Mouse (Mus musculus) forebrain, embryonic 10.5 days (tissue): Measurements from ENCODE around the gene Cxcr4. TPM values are rescaled to one million over a fixed set of nuclear protein-coding genes. Genes with fewer than 3 reads are reported as not detected.
"Not testable (repeated sequence)": the region's sequence is repeated elsewhere in the genome, so short reads cannot be mapped to it uniquely, and the experiment has no call there.

Source experiments
- DNase-seq: peaks from one replicate; pipeline ENCODE4 v3.0.0-alpha.2; 2017; ENCODE audit warnings: low spot score; ENCODE audit errors: extremely low spot score
- H3K27ac ChIP-seq: fragments of 300-500 bp; sonication (generic); 2 replicates; pipeline ENCODE4 v1.5.1; 2016; ENCODE audit warnings: mild to moderate bottlenecking
- H3K27me3 ChIP-seq: fragments of 300-500 bp; sonication (generic); 2 replicates; pipeline ENCODE4 v1.6.1; 2016; ENCODE audit warnings: mild to moderate bottlenecking; ENCODE audit not compliant: poor library complexity, severe bottlenecking
- H3K36me3 ChIP-seq: fragments of 300-500 bp; sonication (generic); replicated peaks from 2 replicates; pipeline ENCODE4 v1.6.1; 2016; ENCODE audit warnings: mild to moderate bottlenecking, moderate library complexity
- H3K4me1 ChIP-seq: fragments of 300-500 bp; sonication (generic); 2 replicates; pipeline ENCODE4 v1.6.1; 2016
- H3K4me3 ChIP-seq: fragments of 300-500 bp; sonication (generic); 2 replicates; pipeline ENCODE4 v1.5.1; 2016; ENCODE audit warnings: mild to moderate bottlenecking, moderate library complexity
- H3K9me3 ChIP-seq: fragments of 300-500 bp; sonication (generic); 2 replicates; pipeline ENCODE4 v1.6.1; 2016; ENCODE audit warnings: mild to moderate bottlenecking, moderate library complexity
- WGBS: fragments of 180-500 bp; shearing (Covaris S2); methylation state at CpG from one replicate; pipeline ENCODE4 v1.1.7; 2016; 5-methylcytosine and 5-hydroxymethylcytosine counted together
- polyA plus RNA-seq: library from polyadenylated mRNA; unstranded; fragments of >200 nt; fragmentation: Nextera tagmentation; extraction: Ambion mirVana; gene quantifications from 2 replicates; pipeline ENCODE4 v1.2.1, GENCODE M21; 2016

Gene Cxcr4
- polyA plus RNA-seq, 1 experiment from 2014 or later, result 7.9 TPM

DNA sequence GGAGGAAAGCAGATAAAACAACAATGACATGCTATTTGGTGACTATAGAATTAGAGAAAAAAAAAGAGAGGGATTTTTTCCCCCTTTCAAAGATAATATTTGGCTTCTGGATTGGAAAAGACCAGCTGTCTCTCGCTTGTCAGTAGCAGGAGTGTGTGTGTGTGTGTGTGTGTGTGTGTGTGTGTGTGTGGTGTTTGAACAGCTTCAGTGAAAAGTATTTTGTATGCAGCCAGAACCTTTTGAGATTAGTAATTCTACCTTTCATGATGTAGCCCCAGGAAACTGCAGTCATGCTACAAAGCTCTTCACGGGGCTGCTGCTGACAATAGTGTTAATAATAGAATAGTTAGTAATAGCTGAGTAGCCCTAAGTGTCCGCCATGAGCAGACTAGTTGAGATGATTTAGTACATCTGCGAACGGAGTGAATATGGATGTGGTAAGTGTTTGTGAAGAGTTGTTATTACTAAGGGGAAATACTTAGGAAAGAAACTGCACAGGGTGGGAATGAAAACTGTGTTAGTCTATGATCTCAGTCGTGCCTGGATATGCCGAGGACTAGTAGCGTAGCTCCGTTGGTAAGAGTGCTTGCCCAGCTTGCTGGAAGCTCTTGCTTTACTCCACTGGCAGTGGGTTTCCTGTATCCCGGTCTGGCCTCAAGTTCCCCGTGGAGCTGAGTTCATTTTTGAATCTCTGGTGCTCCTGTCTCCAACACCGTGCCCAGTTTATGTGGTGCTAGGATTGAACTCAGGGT lies 2.4 kb upstream of the Cxcr4 start:
- DNase-seq, result no peak
- peak overlapping the region; percentile 28; the same call in 1 of the 2 replicates for H3K4me3 ChIP-seq
- H3K36me3 ChIP-seq, result peaks cover 1% of the 10 kb centered on the region
- peak overlapping the region; percentile 77 for H3K27ac ChIP-seq
- peaks cover 65% of the 10 kb centered on the region for H3K4me1 ChIP-seq
- WGBS, result 30% methylated on average over 12 of the region's 12 CpGs
- peaks cover 46% of the 10 kb centered on the region for H3K27me3 ChIP-seq
- H3K9me3 ChIP-seq, result no peaks in the 10 kb centered on the region

DNA sequence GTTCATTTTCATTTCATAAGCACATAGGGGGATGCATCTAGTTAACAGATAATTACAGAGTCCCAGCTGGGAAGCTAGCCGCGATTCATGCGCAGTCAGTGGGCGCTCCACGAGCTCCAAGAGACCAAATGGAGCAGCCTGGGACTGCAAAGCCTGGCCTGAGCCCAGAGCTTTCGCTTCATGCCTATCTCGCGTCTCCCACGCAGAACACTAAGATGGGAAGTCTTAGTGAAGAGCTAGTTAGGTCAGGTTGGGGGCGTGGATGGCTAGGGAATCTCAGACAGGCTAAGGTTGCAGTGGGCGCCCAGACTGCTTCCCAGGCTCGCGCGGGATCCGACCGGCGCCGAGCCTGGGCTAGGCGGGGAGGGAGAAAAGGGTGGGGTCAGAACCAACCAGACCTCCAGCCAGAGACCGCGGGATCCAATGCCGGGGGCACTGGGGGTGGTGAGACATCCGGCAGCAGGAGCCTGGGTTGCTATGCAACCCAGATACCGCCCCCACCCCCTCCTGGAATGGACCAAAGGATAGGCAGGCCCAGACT lies 938 bp upstream of the Cxcr4 start:
- H3K36me3 ChIP-seq, result peaks cover 14% of the 10 kb centered on the region
- no peaks in the 10 kb centered on the region for H3K9me3 ChIP-seq
- peak; percentile 51 for DNase-seq
- H3K27me3 ChIP-seq, result peaks cover 55% of the 10 kb centered on the region
- H3K27ac ChIP-seq, result peak overlapping the region; percentile 84
- peaks cover 74% of the 10 kb centered on the region for H3K4me1 ChIP-seq
- H3K4me3 ChIP-seq, result peak overlapping the region; percentile 78
- under 1% methylated on average over 24 of the region's 24 CpGs for WGBS

DNA sequence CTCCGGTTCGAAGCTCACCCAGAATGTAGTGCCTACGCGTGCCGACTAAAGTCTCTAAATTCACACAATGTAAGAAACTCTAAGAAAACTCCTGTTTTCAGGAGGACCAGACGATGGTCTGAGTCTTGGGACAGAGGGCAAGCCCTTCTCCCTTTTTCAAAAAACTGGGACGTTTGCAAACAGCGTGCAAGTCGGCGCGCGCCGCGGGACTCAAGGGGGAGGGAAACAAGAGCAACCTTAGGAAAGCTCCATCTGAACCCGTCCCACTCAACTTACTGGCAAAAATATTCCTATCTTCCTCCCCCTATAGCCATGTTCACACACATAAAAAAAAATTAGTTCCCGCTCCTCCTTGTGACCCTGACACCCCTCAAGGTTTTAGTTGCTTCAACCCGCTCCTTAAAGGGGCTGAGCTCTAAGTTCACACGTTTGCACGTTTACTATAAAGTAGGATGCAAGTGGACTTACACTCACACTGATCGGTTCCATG lies 327 bp downstream of the Cxcr4 start:
- Histone ChIP-seq H3K4me3 (peak overlapping the region; percentile 78), H3K9me3 (no peaks in the 10 kb centered on the region), H3K36me3 (peaks cover 21% of the 10 kb centered on the region), H3K4me1 (peaks cover 78% of the 10 kb centered on the region), H3K27me3 (peaks cover 65% of the 10 kb centered on the region), H3K27ac (peak overlapping the region; percentile 93)
- DNase-seq, result peak; percentile 64
- under 1% methylated on average over 20 of the region's 20 CpGs for WGBS

DNA sequence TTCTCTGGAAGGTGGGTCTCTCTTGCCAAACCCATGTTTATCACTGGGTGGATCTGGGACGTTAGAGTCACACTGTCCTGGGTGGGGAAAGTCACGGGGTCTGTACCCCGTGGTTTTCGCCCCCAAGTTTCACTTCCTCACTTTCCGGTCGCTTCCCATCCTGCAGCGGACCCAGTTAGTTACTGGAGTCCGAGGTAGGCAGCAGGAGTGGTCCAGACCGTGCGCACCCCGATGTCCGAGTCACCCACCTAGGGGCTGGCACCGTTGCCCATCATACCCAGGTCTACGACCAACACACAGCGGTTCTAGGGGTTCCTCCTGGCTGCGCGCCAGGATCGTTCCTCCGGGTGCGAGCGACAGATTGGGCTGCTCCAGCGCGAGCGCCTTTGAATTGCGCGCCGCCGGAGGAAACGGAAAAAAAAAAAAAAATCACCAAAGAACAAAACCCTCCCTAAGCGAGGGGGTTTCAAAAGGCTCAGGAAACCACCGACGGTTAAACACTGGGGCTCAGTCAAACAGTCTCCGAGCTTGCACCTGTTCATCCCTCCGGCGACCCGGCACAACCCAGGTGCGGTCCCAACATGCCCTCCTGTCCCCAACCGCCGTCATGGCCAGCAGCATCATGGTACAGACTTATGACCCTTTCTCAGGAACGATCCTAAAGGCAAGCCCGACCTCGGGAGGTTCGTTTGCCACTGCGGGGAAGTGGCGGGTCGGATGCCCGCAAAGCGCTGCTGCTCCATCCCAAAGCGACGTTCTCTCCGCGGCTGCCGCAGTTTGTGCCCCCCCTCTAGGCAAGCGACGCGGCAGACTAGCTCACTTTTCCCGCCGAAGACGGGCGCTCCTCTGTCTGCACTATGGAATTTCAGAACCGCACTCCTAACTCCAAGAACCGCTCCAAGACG lies 1.0 kb downstream of the Cxcr4 start:
- Histone ChIP-seq H3K27me3 (peaks cover 63% of the 10 kb centered on the region), H3K9me3 (no peaks in the 10 kb centered on the region), H3K4me1 (peaks cover 78% of the 10 kb centered on the region), H3K36me3 (peaks cover 21% of the 10 kb centered on the region), H3K4me3 (peak overlapping the region; percentile 78), H3K27ac (peak overlapping the region; percentile 93)
- under 1% methylated on average over 63 of the region's 63 CpGs for WGBS
- peak; percentile 62 for DNase-seq

DNA sequence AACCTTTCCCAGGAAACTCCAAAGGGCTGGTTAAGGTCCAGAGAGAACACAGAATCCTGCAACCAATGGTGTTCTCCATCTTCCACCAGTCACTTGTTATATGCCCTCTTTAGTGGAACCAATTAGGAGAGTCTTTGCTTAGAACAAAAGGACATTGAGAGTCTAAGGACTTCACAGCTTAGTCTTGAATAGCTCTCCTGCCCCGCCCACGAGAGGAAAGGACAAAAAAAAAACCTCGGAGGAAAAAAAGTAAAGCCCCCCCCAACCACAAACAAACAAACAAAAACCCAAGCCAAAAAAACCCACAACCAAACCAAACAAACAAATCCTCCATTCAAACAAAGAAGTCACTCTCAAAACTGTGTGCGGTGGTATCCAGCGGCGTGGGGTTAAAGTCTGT lies 2.1 kb downstream of the Cxcr4 start:
- Histone ChIP-seq H3K27me3 (peaks cover 54% of the 10 kb centered on the region), H3K9me3 (no peaks in the 10 kb centered on the region), H3K36me3 (peaks cover 21% of the 10 kb centered on the region), H3K4me1 (peaks cover 78% of the 10 kb centered on the region), H3K4me3 (peak overlapping the region; percentile 78), H3K27ac (peak overlapping the region; percentile 93)
- under 1% methylated on average over 6 of the region's 6 CpGs for WGBS
- DNase-seq, result no peak

DNA sequence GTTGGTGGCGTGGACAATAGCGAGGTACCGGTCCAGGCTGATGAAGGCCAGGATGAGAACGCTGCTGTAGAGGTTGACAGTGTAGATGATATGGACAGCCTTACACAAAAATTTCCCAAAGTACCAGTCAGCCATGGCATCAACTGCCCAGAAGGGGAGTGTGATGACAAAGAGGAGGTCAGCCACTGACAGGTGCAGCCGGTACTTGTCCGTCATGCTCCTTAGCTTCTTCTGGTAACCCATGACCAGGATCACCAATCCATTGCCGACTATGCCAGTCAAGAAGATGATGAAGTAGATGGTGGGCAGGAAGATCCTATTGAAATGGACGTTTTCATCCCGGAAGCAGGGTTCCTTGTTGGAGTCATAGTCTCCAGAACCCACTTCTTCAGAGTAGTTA lies 2.6 kb downstream of the Cxcr4 start:
- Histone ChIP-seq H3K4me1 (peaks cover 74% of the 10 kb centered on the region), H3K27me3 (peaks cover 50% of the 10 kb centered on the region), H3K4me3 (peak overlapping the region; percentile 78), H3K36me3 (peaks cover 21% of the 10 kb centered on the region), H3K9me3 (no peaks in the 10 kb centered on the region), H3K27ac (peak overlapping the region; percentile 93; the same call in 1 of the 2 replicates)
- WGBS, result 88% methylated on average over 9 of the region's 9 CpGs
- no peak for DNase-seq

DNA sequence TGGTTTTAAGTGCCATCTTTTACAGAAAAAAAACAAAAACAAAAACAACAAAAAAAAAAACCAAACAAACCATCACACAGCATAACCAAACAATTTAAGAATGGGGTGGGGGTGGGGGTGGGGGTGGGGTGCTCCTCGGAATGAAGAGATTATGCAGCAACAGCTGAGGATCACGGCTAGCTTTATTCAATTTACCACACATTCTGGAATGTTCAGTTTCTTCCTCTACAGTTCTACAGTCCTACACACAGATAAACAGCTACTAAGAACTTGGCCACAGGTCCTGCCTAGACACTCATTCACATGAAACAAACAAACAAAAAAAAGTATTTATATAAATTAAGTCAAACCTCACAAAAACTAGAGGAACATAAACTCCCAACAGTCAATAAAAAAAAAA lies 3.8 kb downstream of the Cxcr4 start:
- peaks cover 68% of the 10 kb centered on the region for H3K4me1 ChIP-seq
- H3K27me3 ChIP-seq, result peaks cover 48% of the 10 kb centered on the region
- H3K9me3 ChIP-seq, result no peaks in the 10 kb centered on the region
- peaks cover 21% of the 10 kb centered on the region for H3K36me3 ChIP-seq
- H3K4me3 ChIP-seq, result no peak overlapping the region
- WGBS, result 60% methylated on average over 2 of the region's 2 CpGs
- no peak overlapping the region for H3K27ac ChIP-seq
- no peak for DNase-seq

DNA sequence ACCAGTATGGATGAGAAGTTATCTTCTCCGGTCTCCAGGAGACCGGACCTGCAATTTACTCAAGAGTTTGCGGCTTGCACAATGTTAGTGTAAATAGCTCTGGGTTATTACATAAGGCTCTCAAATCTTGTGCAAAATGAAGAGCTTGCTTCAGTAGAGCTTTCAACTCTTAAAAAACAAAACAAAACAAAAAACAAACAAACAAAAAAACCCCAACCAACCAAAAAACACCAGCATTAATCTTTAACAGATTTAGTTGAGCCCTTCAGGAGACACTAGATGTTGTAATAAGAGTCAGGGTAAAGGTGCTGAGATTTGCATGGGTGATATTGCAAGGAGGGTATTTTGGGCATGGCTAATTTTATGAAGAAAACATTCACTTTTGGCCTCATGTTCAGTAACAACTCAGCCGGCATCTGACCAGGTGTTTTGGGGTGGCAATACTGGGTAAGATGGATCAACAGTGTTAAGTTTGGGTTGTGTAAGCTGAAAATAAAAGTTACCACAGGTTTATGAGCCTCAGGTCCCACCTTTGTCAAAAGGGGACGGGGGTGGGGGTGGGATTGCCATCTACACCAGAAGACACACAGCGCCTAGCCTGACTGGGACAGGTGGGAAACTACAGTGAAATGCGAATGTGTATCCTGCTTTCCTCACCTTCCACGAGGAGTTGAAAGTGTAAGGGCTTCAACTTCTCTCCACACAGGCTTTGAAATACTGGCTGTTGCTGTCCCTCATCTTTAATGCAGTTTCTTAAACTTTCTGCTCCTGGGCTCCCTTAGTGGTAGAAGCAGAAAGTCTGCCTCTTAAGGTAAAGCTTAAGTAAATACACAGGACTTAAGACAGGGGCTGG lies 4.9 kb downstream of the Cxcr4 start:
- H3K4me1 ChIP-seq, result peaks cover 59% of the 10 kb centered on the region
- H3K27ac ChIP-seq, result peak overlapping the region; percentile 74; the same call in 1 of the 2 replicates
- 69% methylated on average over 8 of the region's 8 CpGs for WGBS
- no peak overlapping the region for H3K4me3 ChIP-seq
- peaks cover 42% of the 10 kb centered on the region for H3K27me3 ChIP-seq
- H3K36me3 ChIP-seq, result peaks cover 21% of the 10 kb centered on the region
- no peaks in the 10 kb centered on the region for H3K9me3 ChIP-seq
- no peak for DNase-seq

DNA sequence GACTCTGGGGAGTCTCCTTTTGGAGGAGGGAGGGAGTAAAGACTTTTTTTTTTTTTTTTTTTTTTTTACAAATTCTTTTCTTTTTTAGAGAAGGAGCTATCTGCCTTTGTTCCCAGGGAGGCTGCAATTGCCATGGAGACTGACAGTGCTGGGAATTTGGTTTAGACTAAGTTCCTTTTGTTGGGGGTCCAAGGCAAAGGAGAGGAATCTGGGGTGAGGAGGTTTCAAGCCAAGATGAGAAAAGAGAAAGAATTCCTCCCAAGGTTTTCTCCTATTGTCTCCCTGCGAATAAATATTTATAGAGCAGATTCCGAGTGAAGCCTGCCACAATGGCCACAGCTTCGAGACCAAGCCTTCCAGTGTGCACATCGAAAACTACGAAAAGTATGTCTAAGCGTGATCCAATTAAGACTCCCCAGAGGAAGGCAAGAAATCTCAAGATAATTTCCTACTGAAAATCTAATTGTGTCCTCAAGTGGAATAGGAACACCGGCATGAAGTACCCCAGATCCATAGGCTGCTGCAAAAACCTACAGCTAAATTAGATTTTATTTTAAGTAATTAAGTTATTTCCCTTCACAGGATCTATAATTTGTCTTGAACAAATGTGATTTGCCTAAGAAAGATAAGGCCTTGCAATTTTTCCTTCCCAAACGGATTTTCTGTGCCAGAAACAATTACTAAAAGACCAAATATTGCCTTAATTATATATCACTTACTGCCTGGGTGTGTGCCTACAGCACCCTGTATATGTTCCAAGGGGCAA lies 5.7 kb downstream of the Cxcr4 start:
- Histone ChIP-seq H3K9me3 (no peaks in the 10 kb centered on the region; the same call in 1 of the 2 replicates), H3K4me3 (no peak overlapping the region; the same call in 1 of the 2 replicates), H3K27ac (peak overlapping the region; percentile 74), H3K4me1 (peaks cover 58% of the 10 kb centered on the region), H3K36me3 (peaks cover 21% of the 10 kb centered on the region), H3K27me3 (peaks cover 37% of the 10 kb centered on the region)
- 17% methylated on average over 8 of the region's 8 CpGs for WGBS
- no peak for DNase-seq

DNA sequence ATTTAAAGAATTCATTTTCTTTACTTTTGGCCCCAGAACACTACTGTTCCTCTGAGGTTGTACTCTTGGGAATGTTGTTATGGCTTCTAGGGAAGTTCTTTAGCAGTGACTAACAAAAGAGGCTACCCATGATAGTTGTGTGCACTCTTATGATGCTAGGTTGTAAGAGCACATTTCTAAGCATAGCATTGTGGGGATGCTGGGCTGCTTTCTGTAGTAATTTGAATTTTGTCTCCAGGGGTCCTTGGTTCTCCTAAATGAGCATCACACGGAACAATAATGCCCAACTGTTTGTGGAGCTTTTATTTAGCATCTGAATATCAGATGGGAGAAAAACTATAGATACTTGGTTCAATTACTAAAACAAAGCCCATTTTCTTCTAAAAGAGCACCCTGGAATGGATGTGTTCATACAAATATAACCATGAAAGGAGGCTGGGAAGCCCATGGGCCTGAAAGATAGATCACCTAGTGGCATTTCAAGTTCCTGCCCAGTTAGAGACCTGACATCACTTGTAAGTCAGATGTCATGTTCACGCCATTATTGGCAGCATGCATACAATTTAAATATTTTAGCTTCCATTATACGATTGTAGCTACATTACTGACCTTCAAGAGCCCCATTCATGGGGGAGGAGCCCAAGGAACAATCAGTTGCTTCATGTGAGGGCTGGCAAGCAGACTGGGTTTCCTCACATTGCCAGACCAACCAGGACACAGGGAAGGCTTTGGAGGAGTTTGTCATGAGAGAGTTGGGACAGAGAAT lies 6.5 kb downstream of the Cxcr4 start:
- no peak for DNase-seq
- Histone ChIP-seq H3K27ac (peak overlapping the region; percentile 74), H3K4me1 (peaks cover 58% of the 10 kb centered on the region), H3K36me3 (peaks cover 21% of the 10 kb centered on the region), H3K27me3 (peaks cover 34% of the 10 kb centered on the region), H3K4me3 (no peak overlapping the region), H3K9me3 (no peaks in the 10 kb centered on the region; the same call in 1 of the 2 replicates)
- 28% methylated on average over 3 of the region's 3 CpGs for WGBS

DNA sequence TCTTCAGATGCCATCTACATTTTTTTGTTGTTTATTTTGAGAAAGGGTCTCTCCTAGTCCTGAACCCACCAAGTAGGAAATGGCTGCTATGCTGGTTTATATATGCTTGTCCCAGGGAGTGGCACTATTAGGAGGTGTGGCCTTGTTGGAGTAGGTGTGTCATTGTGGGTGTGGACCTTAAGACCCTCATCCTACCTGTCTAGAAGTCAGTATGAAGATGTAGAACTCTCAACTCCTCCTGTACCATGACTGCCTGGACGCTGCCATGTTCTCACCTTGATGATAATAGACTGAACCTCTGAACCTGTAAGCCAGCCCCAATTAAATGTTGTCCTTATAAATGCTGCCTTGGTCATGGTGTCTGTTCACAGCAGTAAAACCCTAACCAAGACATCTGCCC lies 7.4 kb downstream of the Cxcr4 start:
- not testable (repeated sequence) for H3K4me3 ChIP-seq, H3K9me3 ChIP-seq, DNase-seq
- 89% methylated on average over 1 of the region's 1 CpGs for WGBS
- H3K36me3 ChIP-seq, result peaks cover 21% of the 10 kb centered on the region
- peaks cover 33% of the 10 kb centered on the region for H3K27me3 ChIP-seq
- peaks cover 53% of the 10 kb centered on the region for H3K4me1 ChIP-seq
- H3K27ac ChIP-seq, result peak overlapping the region; percentile 74; the same call in 1 of the 2 replicates
